Mouse (Mus musculus) heart, postnatal 0 days (tissue): Measurements from ENCODE around the gene Ccr10. TPM values are rescaled to one million over a fixed set of nuclear protein-coding genes. Genes with fewer than 3 reads are reported as not detected.

Source experiments
- ATAC-seq: fragments of 200-750 bp; cut with Nextera tagmentation; 2 replicates; pipeline ENCODE4 v1.8.0; 2017; ENCODE audit warnings: low read depth, moderate number of reproducible peaks, moderate library complexity; ENCODE audit not compliant: insufficient read depth
- DNase-seq: peaks from one replicate; pipeline ENCODE4 v3.0.0-alpha.2; 2016; ENCODE audit warnings: low spot score
- H3K27ac ChIP-seq: fragments of 300-500 bp; sonication (generic); 2 replicates; pipeline ENCODE4 v1.5.1; 2014; ENCODE audit warnings: low read depth, mild to moderate bottlenecking
- H3K27me3 ChIP-seq: fragments of 300-500 bp; sonication (generic); 2 replicates; pipeline ENCODE4 v1.6.1; 2014; ENCODE audit warnings: low read length, mixed read lengths; ENCODE audit not compliant: control insufficient read depth, insufficient read depth
- H3K36me3 ChIP-seq: fragments of 300-500 bp; sonication (generic); replicated peaks from 2 replicates; pipeline ENCODE4 v1.6.1; 2014; ENCODE audit warnings: low read length, mixed read lengths; ENCODE audit not compliant: control insufficient read depth, insufficient read depth
- H3K4me1 ChIP-seq: fragments of 300-500 bp; sonication (generic); 2 replicates; pipeline ENCODE4 v1.6.1; 2014; ENCODE audit warnings: antibody characterized with exemption; ENCODE audit not compliant: control insufficient read depth, insufficient read depth
- H3K4me2 ChIP-seq: fragments of 300-500 bp; sonication (generic); 2 replicates; pipeline ENCODE4 v1.6.1; 2014; ENCODE audit warnings: low read depth, mild to moderate bottlenecking, low read length, moderate library complexity
- H3K4me3 ChIP-seq: fragments of 300-500 bp; sonication (generic); 2 replicates; pipeline ENCODE4 v1.5.1; 2014; ENCODE audit warnings: low read depth, low read length
- H3K9ac ChIP-seq: fragments of 300-500 bp; sonication (generic); replicated peaks from 2 replicates; pipeline ENCODE4 v1.6.1; 2014; ENCODE audit warnings: low read depth, low read length, mixed read lengths
- H3K9me3 ChIP-seq: fragments of 300-500 bp; sonication (generic); replicated peaks from 2 replicates; pipeline ENCODE4 v1.6.1; 2016; ENCODE audit warnings: low read length; ENCODE audit not compliant: control insufficient read depth
- CTCF ChIP-seq: IDR thresholded peaks from 2 replicates; pipeline ENCODE4 v1.5.1; 2016; ENCODE audit warnings: antibody characterized with exemption, control low read depth, low read depth
- EP300 ChIP-seq: IDR thresholded peaks from 2 replicates; pipeline ENCODE4 v1.6.1; 2016; ENCODE audit warnings: antibody characterized with exemption, low read depth
- WGBS: fragments of 180-500 bp; shearing (Covaris S2); extraction: QIAGEN DNeasy Blood & Tissue Kit; methylation state at CpG from one replicate; pipeline ENCODE4 v1.1.7; 2014; 5-methylcytosine and 5-hydroxymethylcytosine counted together
- polyA plus RNA-seq: library from polyadenylated mRNA; unstranded; fragments of >200 nt; fragmentation: Nextera tagmentation; extraction: Ambion mirVana; gene quantifications from 2 replicates; pipeline ENCODE4 v1.2.1, GENCODE M21; 2015
- total RNA-seq: library from RNA; depleted of rRNA; stranded (reverse); fragments of >200 nt; gene quantifications from 2 replicates; pipeline ENCODE4 v1.2.3, GENCODE M21; 2014; ENCODE audit warnings: low replicate concordance

The Ccr10 gene
- total and polyA plus RNA-seq, 2 experiments from 2014 or later: 0.31 TPM; not detected in 1

DNA sequence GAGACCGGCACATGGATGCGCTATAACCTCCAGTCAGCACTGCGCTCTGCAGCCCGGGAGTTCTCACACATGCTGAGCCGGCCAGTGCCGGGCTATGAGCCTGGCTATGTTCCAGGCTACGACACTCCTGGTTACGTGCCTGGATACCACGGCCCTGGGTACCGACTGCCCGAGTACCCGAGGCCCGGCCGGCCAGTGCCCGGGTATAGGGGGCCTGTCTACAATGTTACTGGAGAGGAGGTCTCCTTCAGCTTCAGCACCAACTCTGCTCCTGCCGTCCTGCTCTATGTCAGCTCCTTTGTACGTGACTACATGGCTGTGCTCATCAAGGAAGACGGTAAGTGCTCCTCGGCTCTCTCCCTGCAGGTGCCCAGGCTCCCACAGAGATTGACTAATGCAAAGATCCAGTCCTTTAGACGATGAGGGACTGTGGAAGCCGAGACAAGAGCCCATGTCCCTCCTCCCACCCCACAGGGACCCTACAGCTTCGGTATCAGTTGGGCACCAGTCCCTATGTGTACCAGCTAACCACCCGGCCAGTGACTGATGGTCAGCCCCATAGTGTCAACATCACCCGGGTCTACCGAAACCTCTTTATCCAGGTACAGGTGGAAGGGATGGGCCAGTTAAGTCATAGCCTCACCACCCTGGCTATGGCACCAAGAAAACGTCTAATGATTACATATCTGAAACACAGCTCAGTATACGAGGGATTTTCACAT lies 11.4 kb upstream of the Ccr10 start:
- H3K4me2 ChIP-seq: no peak overlapping the region
- TF ChIP-seq EP300: no peak
- no peak for TF ChIP-seq CTCF
- no peak for DNase-seq
- H3K4me1 ChIP-seq: peaks cover 17% of the 10 kb centered on the region
- no peak overlapping the region for H3K27ac ChIP-seq
- no peak overlapping the region for H3K9ac ChIP-seq
- H3K27me3 ChIP-seq: no peaks in the 10 kb centered on the region
- no peak for ATAC-seq
- H3K36me3 ChIP-seq: 0 out of 2 replicates have a peak, but pooled peaks cover 3% of the 10 kb centered on the region
- no peak overlapping the region for H3K4me3 ChIP-seq
- WGBS: 79% methylated on average over 27 of the region's 27 CpGs
- no peaks in the 10 kb centered on the region for H3K9me3 ChIP-seq

- no peaks in the 10 kb centered on the region for H3K27me3 ChIP-seq
- H3K4me1 ChIP-seq: peaks cover 6% of the 10 kb centered on the region
- H3K9me3 ChIP-seq: no peaks in the 10 kb centered on the region
- H3K4me3 ChIP-seq: no peak overlapping the region
- H3K4me2 ChIP-seq: no peak overlapping the region
- H3K27ac ChIP-seq: no peak overlapping the region
- no peak for TF ChIP-seq EP300
- TF ChIP-seq CTCF: no peak
- WGBS: 93% methylated on average over 4 of the region's 4 CpGs
- no peak for ATAC-seq
- no peak overlapping the region for H3K9ac ChIP-seq
- 0 out of 2 replicates have a peak, but pooled peaks cover 3% of the 10 kb centered on the region for H3K36me3 ChIP-seq
- no peak for DNase-seq
These were observed 10.2 kb upstream of the Ccr10 start for GRCm38 (mm10) chr11:101185441-101185840.

DNA sequence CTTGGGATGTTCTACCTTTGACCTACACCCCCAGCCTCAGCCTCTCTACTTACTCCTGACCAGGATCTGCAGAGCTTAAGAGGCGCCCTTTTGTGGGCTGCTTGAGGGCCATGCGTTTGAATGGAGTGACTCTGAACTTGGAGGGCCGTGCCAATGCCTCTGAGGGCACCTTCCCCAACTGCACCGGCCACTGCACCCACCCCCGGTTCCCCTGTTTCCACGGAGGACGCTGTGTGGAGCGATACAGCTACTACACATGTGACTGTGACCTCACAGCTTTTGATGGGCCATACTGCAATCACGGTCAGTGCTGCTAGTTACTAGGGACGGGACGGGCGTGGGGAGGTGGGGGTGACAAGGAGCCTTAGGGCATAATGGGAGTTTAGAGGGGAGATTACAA lies 9.7 kb upstream of the Ccr10 start:
- Histone ChIP-seq H3K4me2 (no peak overlapping the region), H3K4me3 (no peak overlapping the region)
- TF ChIP-seq CTCF (no peak), EP300 (no peak)

DNA sequence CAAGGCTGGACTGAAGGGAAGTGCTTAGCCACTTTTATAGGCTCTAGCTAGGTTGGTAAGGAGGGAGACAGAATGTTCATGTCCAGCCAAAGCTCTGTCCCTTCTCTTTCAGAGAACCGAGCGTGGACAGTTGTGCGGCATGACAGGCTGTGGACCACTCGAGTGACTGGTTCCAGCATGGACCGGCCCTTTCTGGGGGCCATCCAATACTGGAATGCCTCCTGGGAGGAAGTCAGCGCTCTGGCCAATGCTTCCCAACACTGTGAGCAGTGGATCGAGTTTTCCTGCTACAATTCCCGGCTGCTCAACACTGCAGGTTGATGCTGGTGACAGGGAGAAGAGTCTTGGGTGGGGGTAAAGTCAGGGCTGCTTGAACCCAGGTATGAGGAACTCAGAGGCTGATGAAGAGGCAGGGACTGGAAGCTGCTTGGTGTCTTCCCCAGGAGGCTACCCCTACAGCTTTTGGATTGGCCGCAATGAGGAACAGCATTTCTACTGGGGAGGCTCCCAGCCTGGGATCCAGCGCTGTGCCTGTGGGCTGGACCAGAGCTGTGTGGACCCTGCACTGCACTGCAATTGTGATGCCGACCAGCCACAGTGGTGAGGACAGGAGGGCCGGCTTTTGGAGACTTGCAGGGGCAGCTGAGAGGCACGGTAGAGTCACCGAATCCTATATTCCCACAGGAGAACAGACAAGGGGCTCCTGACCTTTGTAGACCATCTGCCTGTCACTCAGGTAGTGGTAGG lies 7.7 kb upstream of the Ccr10 start:
- H3K4me3 ChIP-seq: no peak overlapping the region
- DNase-seq (no peak), ATAC-seq (no peak)
- H3K36me3 ChIP-seq: 0 out of 2 replicates have a peak, but pooled peaks cover 3% of the 10 kb centered on the region
- TF ChIP-seq CTCF: no peak
- TF ChIP-seq EP300: no peak
- no peak overlapping the region for H3K4me2 ChIP-seq
- H3K27ac ChIP-seq: no peak overlapping the region
- H3K27me3 ChIP-seq: no peaks in the 10 kb centered on the region
- H3K4me1 ChIP-seq: no peaks in the 10 kb centered on the region
- H3K9me3 ChIP-seq: no peaks in the 10 kb centered on the region
- WGBS: 55% methylated on average over 14 of the region's 14 CpGs
- no peak overlapping the region for H3K9ac ChIP-seq

More for the DNA sequence above, 9.7 kb upstream of the Ccr10 start:
- ATAC-seq (no peak), DNase-seq (no peak)
- H3K27ac ChIP-seq: no peak overlapping the region
- WGBS: 86% methylated on average over 12 of the region's 12 CpGs
- H3K9me3 ChIP-seq: no peaks in the 10 kb centered on the region
- H3K9ac ChIP-seq: no peak overlapping the region
- peaks cover 2% of the 10 kb centered on the region for H3K4me1 ChIP-seq
- 0 out of 2 replicates have a peak, but pooled peaks cover 3% of the 10 kb centered on the region for H3K36me3 ChIP-seq
- H3K27me3 ChIP-seq: no peaks in the 10 kb centered on the region

DNA sequence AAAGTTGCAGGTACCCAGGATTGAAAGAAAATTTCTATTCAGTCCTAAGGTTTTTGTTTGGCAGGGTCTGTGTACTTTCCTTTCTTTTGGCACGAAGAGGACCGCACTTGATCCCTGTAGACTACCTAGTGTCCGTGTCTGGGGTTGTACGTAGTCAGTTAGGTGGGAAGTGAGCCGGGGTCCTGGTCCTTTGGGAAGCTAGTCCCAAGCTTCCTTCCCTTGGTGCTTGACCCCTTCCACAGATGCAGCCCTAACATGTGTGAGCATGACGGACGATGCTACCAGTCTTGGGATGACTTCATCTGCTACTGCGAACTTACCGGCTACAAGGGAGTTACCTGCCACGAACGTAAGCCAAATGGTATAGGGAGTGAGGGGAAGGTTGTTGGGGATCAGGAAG lies 6.7 kb upstream of the Ccr10 start:
- DNase-seq: no peak
- Histone ChIP-seq H3K9me3 (no peaks in the 10 kb centered on the region), H3K4me1 (no peaks in the 10 kb centered on the region), H3K27ac (no peak overlapping the region), H3K27me3 (peaks cover 4% of the 10 kb centered on the region; the same call in 1 of the 2 replicates), H3K4me3 (no peak overlapping the region), H3K4me2 (no peak overlapping the region), H3K9ac (no peak overlapping the region), H3K36me3 (0 out of 2 replicates have a peak, but pooled peaks cover 1% of the 10 kb centered on the region)
- no peak for TF ChIP-seq EP300
- TF ChIP-seq CTCF: no peak
- 88% methylated on average over 11 of the region's 11 CpGs for WGBS
- ATAC-seq: no peak
